Mouse (Mus musculus): ENCODE data around the gene Tbc1d10a.
"Not testable (repeated sequence)": the region's sequence is repeated elsewhere in the genome, so short reads cannot be mapped to it uniquely, and the experiment has no call there.

The Tbc1d10a gene

GRCm38 (mm10) chr11:4183511-4183910 is 3.1 kb upstream of the Tbc1d10a start:
- DNase-seq (ENCODE audit: low read depth, low spot score): no peak

- DNase-seq (ENCODE audit: low read depth, low spot score): no peak
These were observed 2.2 kb upstream of the Tbc1d10a start for GRCm38 (mm10) chr11:4184251-4184952.

- DNase-seq (ENCODE audit: low read depth, low spot score): not testable (repeated sequence)
These were observed 1.1 kb upstream of the Tbc1d10a start for GRCm38 (mm10) chr11:4185480-4185879.

- DNase-seq (ENCODE audit: low read depth, low spot score): no peak
These were observed 720 bp downstream of the Tbc1d10a start for GRCm38 (mm10) chr11:4187318-4187700.

GRCm38 (mm10) chr11:4189182-4189581 is 2.6 kb downstream of the Tbc1d10a start:
- no peak for DNase-seq (ENCODE audit: low read depth, low spot score)

DNA sequence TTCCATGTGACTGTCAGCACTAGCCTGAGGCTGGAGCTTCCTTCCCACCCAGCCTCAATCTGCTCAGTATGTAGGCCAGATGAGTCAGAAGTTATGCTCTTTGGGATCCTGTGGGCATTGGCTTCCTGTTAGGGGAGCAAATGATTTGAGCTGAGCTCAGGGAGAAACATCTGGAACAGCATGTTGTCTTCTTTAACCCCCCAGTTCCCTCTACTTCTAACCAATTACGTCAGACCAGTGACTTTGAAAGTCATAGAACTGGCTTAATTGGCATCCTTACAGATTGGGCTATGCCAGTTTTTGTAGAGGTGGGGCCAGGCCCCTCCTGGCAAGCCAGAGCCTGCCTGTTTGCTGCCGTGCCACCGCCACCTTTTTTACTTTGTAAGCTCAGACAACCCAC is 4.1 kb downstream of the Tbc1d10a start:
- no peak for DNase-seq (ENCODE audit: low read depth, low spot score)

GRCm38 (mm10) chr11:4192757-4193156 is 6.2 kb downstream of the Tbc1d10a start:
- DNase-seq (ENCODE audit: low read depth, low spot score): no peak

DNA sequence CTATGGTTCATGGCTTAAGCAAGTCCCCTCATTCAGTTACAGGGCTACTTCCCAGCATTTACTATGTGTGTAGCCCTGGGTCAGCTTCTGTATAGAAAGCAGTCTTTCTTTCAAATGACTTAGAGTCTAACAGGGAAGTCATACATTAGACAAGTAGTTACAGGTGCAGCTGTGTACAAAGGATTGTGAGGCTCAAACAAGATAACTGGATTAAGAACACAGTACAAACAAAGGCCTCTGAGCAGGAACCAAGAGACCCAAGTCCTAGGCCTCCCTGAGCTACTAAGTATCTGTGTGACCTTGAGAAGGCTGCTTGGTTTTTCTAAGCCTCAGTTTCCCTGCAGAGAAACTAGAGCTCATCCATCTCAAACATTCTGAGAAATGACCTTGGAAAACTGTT is 6.8 kb downstream of the Tbc1d10a start:
- no peak for DNase-seq (ENCODE audit: low read depth, low spot score)

GRCm38 (mm10) chr11:4195597-4196031 is 9.0 kb downstream of the Tbc1d10a start:
- no peak for DNase-seq (ENCODE audit: low read depth, low spot score)

DNA sequence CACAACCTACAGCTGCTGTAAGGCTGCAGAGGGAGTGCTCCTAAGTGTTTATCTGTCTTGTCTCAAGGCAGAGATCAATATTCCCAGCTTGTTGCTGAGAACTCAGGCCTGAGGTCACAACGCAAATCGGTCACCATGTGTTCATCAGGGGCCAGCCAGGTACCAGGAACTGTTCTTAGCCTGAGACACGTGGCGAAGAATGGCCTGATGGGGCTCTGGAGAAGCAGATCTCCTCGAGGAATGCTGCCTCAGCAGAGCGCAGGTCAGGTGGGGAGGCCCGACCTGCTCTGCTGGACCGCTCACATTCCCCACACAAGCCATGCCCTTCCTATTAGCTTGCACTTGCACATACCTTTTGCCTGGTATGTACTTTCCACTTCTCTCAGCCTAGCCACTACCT is 10.0 kb downstream of the Tbc1d10a start:
- DNase-seq (ENCODE audit: low read depth, low spot score): no peak

DNA sequence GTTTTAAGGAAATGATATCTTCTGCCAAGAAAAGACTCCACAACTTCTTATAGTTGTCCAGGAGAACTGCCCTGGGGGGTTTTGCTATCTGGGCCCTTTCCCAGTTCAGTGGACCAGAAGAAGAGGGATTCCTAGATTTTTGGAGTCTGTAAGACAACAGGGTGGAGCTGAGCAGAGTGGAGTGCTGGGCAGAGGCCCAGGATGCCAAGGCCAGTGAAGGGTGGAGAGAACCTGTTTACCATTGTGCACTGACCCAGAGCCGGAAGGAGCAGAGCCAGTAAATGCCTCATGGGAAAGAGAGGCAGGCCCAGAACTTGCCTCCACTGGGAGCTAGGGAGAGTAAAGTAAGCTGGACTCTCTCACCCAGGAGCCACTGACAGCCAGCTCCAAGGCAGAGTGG is 11.1 kb downstream of the Tbc1d10a start:
- DNase-seq (ENCODE audit: low read depth, low spot score): no peak

DNA sequence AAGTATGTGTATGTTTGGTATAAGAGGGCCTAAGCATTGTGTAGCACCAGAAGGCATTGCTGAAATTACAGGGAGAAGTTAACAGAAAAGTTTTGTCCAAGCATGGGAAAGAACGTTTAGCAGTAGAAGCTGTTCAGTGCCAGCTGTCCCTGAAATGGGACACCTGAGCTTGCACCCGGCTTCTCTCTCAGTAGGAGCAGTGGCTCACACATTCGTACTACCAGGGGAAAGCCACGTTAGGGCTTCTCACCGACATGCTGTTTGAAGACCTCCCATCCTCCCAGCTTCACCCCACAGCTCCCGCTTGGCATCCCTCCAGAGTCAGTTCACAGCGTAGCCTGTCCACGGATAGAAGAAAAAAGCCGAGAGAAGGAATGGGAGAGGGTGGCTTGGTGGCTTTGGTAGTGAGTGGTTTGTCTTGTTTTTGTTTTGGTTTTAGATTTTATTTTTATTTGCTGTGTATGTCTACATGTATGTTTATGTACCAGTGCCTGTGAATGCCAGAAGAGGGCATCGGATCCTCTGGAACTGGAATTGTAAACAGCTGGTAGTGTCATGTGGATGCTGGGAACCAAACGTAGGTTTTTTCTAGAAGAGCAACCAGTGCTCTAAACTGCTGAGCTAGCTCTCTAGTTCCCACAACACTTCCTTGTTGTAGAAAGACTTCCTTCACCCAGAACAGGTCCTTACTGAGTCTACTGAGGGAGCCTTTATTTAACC is 15.6 kb downstream of the Tbc1d10a start:
- no peak for DNase-seq (ENCODE audit: low read depth, low spot score)

DNA sequence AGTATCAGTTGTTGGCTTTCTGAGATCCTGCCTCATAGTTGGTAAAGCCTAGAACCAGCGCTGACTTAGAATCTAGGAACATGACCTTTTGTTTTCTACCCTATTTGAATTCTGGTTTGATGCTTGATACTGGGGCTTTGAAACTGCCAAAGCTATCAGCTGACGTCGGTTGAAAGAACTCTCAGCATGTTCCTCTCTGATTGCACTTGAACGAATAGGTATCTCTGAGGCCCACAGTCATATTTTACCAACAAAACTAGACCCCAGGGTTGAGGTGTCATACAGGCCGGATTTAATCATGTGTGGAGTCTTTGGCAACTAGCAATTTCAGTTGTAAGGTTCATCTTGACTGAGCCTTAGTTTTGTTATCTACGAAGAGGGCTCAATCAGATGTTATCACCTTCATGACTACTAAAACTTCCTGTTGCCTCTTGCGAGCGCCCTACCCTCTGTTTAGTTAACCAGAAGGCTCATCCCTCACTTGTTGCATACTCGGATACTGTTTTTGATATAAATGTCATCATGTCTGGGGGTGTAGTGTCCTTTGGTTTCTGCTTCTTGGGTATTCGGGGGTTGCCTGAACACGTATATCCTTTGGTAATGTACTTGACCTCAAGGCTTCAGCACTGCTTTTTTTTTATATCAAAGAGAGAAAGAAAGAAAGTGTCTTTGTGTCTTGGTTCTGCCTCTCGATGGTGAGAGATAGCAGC is 16.6 kb downstream of the Tbc1d10a start:
- DNase-seq (ENCODE audit: low read depth, low spot score): no peak

GRCm38 (mm10) chr11:4203705-4204074 is 17.1 kb downstream of the Tbc1d10a start:
- no peak for DNase-seq (ENCODE audit: low read depth, low spot score)

GRCm38 (mm10) chr11:4205097-4205655 is 18.6 kb downstream of the Tbc1d10a start:
- no peak for DNase-seq (ENCODE audit: low read depth, low spot score)

DNA sequence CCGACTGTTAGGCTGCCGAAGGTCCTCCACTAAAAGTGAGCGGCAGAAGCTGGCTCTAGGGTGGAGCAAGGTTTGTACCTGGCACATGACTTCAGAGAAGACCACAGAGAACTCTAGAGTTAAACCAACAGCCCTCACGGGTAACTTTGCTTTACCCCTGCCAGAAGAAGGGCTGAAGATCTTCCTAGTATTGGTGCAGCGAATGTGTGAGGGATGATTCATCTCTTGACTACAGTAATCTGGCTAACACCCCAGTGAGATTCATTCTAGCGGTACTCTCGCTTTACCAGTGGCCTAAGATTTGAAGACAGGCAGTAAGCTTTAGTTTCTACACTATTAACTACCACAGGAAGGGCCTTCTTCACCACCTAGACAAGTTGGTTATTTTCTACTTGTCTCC is 19.4 kb downstream of the Tbc1d10a start:
- DNase-seq (ENCODE audit: low read depth, low spot score): no peak

DNA sequence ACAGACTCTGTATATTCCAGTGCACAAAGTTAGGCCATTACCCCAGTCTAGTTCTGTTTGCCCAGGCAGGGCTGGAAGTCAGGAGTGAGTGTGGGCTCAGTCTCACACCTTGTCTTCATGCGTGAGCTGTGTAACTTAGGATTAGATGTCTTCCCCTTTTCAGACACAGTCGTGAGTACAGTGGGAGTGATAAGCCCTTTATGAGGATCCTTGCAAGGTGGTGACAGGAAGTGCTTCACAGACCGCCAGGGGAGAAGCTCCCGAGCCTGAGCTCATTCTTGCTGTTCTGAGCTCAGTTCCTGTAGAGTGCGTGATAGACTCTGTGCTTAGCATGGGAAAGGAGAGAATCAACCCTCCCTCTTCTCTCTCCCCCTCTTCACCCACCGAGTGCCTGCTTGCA is 20.0 kb downstream of the Tbc1d10a start:
- DNase-seq (ENCODE audit: low read depth, low spot score): no peak

DNA sequence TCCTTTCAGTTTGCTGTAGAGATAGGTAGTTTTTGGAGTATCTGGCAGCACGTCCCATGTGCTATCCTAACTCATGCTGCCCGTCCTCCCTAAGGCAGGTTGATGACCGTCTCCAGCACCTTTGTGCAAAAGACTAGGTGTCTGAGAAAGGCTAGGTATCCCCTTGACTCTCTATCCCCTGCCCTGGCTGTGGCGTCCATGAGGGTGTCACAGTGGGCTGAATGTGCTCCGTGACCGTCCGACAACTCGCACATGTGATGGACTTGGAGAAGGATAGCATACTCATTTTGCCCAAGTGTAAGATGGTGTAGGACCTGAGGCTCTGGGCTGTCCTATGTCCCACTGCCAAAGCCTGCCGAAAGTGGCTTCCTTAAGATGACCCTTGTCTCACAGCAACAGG is 21.1 kb downstream of the Tbc1d10a start:
- DNase-seq (ENCODE audit: low read depth, low spot score): no peak

GRCm38 (mm10) chr11:4209556-4209955 is 23.0 kb downstream of the Tbc1d10a start:
- no peak for DNase-seq (ENCODE audit: low read depth, low spot score)

- no peak for DNase-seq (ENCODE audit: low read depth, low spot score)
These were observed 24.2 kb downstream of the Tbc1d10a start for GRCm38 (mm10) chr11:4210786-4211185.

DNA sequence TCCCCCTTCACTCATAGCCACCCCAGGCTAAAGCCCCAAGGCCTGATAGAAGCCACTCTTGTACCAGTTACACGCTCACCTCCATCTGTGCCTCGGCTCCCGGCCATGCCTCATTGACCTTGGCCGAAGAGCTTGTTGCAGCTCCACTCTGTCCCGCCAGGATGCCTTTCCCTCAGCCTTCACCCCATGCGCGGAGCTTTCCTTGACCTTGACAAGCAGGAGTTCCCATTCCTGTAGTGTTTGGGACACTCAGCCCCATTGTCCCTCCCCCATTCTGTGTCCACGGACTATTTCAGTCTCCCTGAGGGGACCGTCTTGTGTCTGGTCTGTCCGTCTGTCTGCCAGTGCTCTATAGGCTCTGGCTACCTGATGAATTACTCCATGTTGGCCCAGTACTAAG is 26.5 kb downstream of the Tbc1d10a start:
- DNase-seq (ENCODE audit: low read depth, low spot score): no peak

DNA sequence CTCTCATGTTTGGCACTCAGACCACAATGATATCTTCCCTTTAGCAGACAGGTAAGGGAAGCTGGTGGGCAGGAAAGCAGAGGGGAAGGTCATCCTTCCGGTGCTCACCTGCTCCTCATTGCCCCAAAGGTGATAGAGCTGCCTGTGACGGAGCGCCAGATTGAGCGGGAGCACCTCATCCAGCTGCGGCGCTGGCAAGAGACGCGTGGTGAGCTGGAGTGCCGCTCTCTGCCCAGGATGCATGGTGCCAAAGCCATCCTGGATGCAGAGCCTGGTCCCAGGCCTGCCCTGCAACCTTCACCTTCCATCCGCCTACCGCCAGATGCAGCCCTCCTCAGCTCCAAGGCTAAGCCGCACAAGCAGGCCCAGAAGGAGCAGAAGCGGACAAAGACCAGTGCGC is 28.0 kb downstream of the Tbc1d10a start:
- DNase-seq (ENCODE audit: low read depth, low spot score): no peak

Measured in retina, postnatal 7 days (tissue).